Mouse (Mus musculus) heart, embryonic 10.5 days (tissue): ENCODE data around the gene Supt6. TPM values are rescaled to one million over a fixed set of nuclear protein-coding genes. Genes with fewer than 3 reads are reported as not detected.

Source experiments
- DNase-seq: peaks from one replicate; pipeline ENCODE4 v3.0.0-alpha.2; 2017; ENCODE audit warnings: low spot score
- H3K27ac ChIP-seq: fragments of 300-500 bp; sonication (generic); 2 replicates; pipeline ENCODE4 v1.5.1; 2016; ENCODE audit warnings: mild to moderate bottlenecking
- H3K27me3 ChIP-seq: fragments of 300-500 bp; sonication (generic); 2 replicates; pipeline ENCODE4 v1.6.1; 2016; ENCODE audit warnings: mild to moderate bottlenecking; ENCODE audit not compliant: poor library complexity, insufficient read depth, severe bottlenecking
- H3K36me3 ChIP-seq: fragments of 300-500 bp; sonication (generic); 2 replicates; pipeline ENCODE4 v1.6.1; 2016; ENCODE audit warnings: mild to moderate bottlenecking, moderate library complexity
- H3K4me1 ChIP-seq: fragments of 300-500 bp; sonication (generic); 2 replicates; pipeline ENCODE4 v1.6.1; 2016; ENCODE audit warnings: mild to moderate bottlenecking
- H3K4me3 ChIP-seq: fragments of 300-500 bp; sonication (generic); 2 replicates; pipeline ENCODE4 v1.5.1; 2016; ENCODE audit warnings: mild to moderate bottlenecking, moderate library complexity
- H3K9me3 ChIP-seq: fragments of 300-500 bp; sonication (generic); 2 replicates; pipeline ENCODE4 v1.6.1; 2016; ENCODE audit warnings: mild to moderate bottlenecking, moderate library complexity
- WGBS: fragments of 180-500 bp; shearing (Covaris S2); methylation state at CpG from one replicate; pipeline ENCODE4 v1.1.7; 2016; 5-methylcytosine and 5-hydroxymethylcytosine counted together
- polyA plus RNA-seq: library from polyadenylated mRNA; unstranded; fragments of >200 nt; fragmentation: Nextera tagmentation; extraction: Ambion mirVana; gene quantifications from 2 replicates; pipeline ENCODE4 v1.2.1, GENCODE M21; 2016

Supt6 gene
- polyA plus RNA-seq, 1 experiment from 2014 or later: 29.1 TPM

GRCm38 (mm10) chr11:78210615-78211014 is 35.2 kb downstream of the Supt6 start:
- Histone ChIP-seq H3K4me3 (no peak overlapping the region), H3K27me3 (no peaks in the 10 kb centered on the region), H3K4me1 (no peaks in the 10 kb centered on the region; the same call in 1 of the 2 replicates), H3K36me3 (peaks cover 100% of the 10 kb centered on the region), H3K27ac (no peak overlapping the region), H3K9me3 (no peaks in the 10 kb centered on the region)
- no peak for DNase-seq
- 76% methylated on average over 7 of the region's 7 CpGs for WGBS

GRCm38 (mm10) chr11:78209886-78210285 is 35.9 kb downstream of the Supt6 start:
- WGBS: 85% methylated on average over 6 of the region's 6 CpGs
- no peaks in the 10 kb centered on the region for H3K27me3 ChIP-seq

GRCm38 (mm10) chr11:78207190-78207589 is 38.6 kb downstream of the Supt6 start:
- Histone ChIP-seq H3K4me1 (no peaks in the 10 kb centered on the region; the same call in 1 of the 2 replicates), H3K27ac (no peak overlapping the region), H3K27me3 (no peaks in the 10 kb centered on the region), H3K9me3 (no peaks in the 10 kb centered on the region), H3K4me3 (no peak overlapping the region), H3K36me3 (peaks cover 95% of the 10 kb centered on the region)
- no peak for DNase-seq
- WGBS: 93% methylated on average over 7 of the region's 7 CpGs

More at GRCm38 (mm10) chr11:78209886-78210285, 35.9 kb downstream of the Supt6 start:
- no peak overlapping the region for H3K4me3 ChIP-seq
- no peak for DNase-seq
- no peaks in the 10 kb centered on the region; the same call in 1 of the 2 replicates for H3K4me1 ChIP-seq
- H3K27ac ChIP-seq: no peak overlapping the region
- no peaks in the 10 kb centered on the region for H3K9me3 ChIP-seq
- peaks cover 100% of the 10 kb centered on the region for H3K36me3 ChIP-seq

- H3K9me3 ChIP-seq: no peaks in the 10 kb centered on the region
- no peak for DNase-seq
- H3K27ac ChIP-seq: no peak overlapping the region
- H3K27me3 ChIP-seq: no peaks in the 10 kb centered on the region
- H3K4me1 ChIP-seq: no peaks in the 10 kb centered on the region; the same call in 1 of the 2 replicates
- peaks cover 79% of the 10 kb centered on the region for H3K36me3 ChIP-seq
- WGBS: 85% methylated on average over 13 of the region's 13 CpGs
- H3K4me3 ChIP-seq: no peak overlapping the region
Measured at GRCm38 (mm10) chr11:78205361-78206206, 40.2 kb downstream of the Supt6 start.

- Histone ChIP-seq H3K9me3 (no peaks in the 10 kb centered on the region), H3K36me3 (peaks cover 66% of the 10 kb centered on the region), H3K27me3 (no peaks in the 10 kb centered on the region), H3K4me1 (no peaks in the 10 kb centered on the region; the same call in 1 of the 2 replicates), H3K4me3 (no peak overlapping the region), H3K27ac (no peak overlapping the region)
- DNase-seq: no peak
- 85% methylated on average over 6 of the region's 6 CpGs for WGBS
Measured at GRCm38 (mm10) chr11:78204287-78204686, 41.5 kb downstream of the Supt6 start.

- DNase-seq: no peak
- WGBS: 96% methylated on average over 3 of the region's 3 CpGs
Measured at GRCm38 (mm10) chr11:78202372-78202771, 43.4 kb downstream of the Supt6 start.

GRCm38 (mm10) chr11:78195101-78195863 is 50.5 kb downstream of the Supt6 start:
- H3K4me1 ChIP-seq: peaks cover 20% of the 10 kb centered on the region
- no peak for DNase-seq
- no peaks in the 10 kb centered on the region for H3K27me3 ChIP-seq
- H3K9me3 ChIP-seq: no peaks in the 10 kb centered on the region
- WGBS: 49% methylated on average over 22 of the region's 23 CpGs
- peaks cover 28% of the 10 kb centered on the region for H3K36me3 ChIP-seq
- peak overlapping the region; percentile 59 for H3K4me3 ChIP-seq
- peak overlapping the region; percentile 85 for H3K27ac ChIP-seq

More at GRCm38 (mm10) chr11:78202372-78202771, 43.4 kb downstream of the Supt6 start:
- Histone ChIP-seq H3K27me3 (no peaks in the 10 kb centered on the region), H3K27ac (no peak overlapping the region), H3K4me3 (no peak overlapping the region), H3K4me1 (no peaks in the 10 kb centered on the region; the same call in 1 of the 2 replicates), H3K36me3 (peaks cover 47% of the 10 kb centered on the region), H3K9me3 (no peaks in the 10 kb centered on the region)

GRCm38 (mm10) chr11:78194411-78195100 is 51.2 kb downstream of the Supt6 start:
- peaks cover 26% of the 10 kb centered on the region for H3K4me1 ChIP-seq
- H3K4me3 ChIP-seq: peak overlapping the region; percentile 59
- peaks cover 29% of the 10 kb centered on the region for H3K36me3 ChIP-seq
- WGBS: 3% methylated on average over 30 of the region's 30 CpGs
- peak overlapping the region; percentile 85 for H3K27ac ChIP-seq
- H3K9me3 ChIP-seq: no peaks in the 10 kb centered on the region
- H3K27me3 ChIP-seq: no peaks in the 10 kb centered on the region
- peak; percentile 93 for DNase-seq

- H3K27me3 ChIP-seq: no peaks in the 10 kb centered on the region
- H3K4me3 ChIP-seq: peak within 1 kb of the TSS; percentile 59
- H3K27ac ChIP-seq: peak within 1 kb of the TSS; percentile 85
- DNase-seq: no peak
- peaks cover 29% of the 10 kb centered on the region for H3K36me3 ChIP-seq
- H3K4me1 ChIP-seq: peaks cover 39% of the 10 kb centered on the region
- WGBS: 74% methylated on average over 1 of the region's 1 CpGs
- H3K9me3 ChIP-seq: no peaks in the 10 kb centered on the region
Measured at GRCm38 (mm10) chr11:78193113-78193512, 52.7 kb downstream of the Supt6 start, which contains the start of gene Proca1. TSS of gene Proca1 (plus strand) at chr11:78193392.

GRCm38 (mm10) chr11:78190041-78190440 is 55.7 kb downstream of the Supt6 start:
- H3K36me3 ChIP-seq: peaks cover 29% of the 10 kb centered on the region
- 72% methylated on average over 6 of the region's 6 CpGs for WGBS
- H3K4me1 ChIP-seq: peaks cover 32% of the 10 kb centered on the region
- peak overlapping the region; percentile 99 for H3K27ac ChIP-seq
- peak overlapping the region; percentile 87 for H3K4me3 ChIP-seq
- H3K27me3 ChIP-seq: no peaks in the 10 kb centered on the region
- no peak for DNase-seq
- H3K9me3 ChIP-seq: no peaks in the 10 kb centered on the region

GRCm38 (mm10) chr11:78189234-78190040 is 56.4 kb downstream of the Supt6 start:
- Histone ChIP-seq H3K36me3 (peaks cover 29% of the 10 kb centered on the region), H3K4me3 (peak overlapping the region; percentile 87), H3K27ac (peak overlapping the region; percentile 99), H3K9me3 (no peaks in the 10 kb centered on the region), H3K27me3 (no peaks in the 10 kb centered on the region), H3K4me1 (peaks cover 26% of the 10 kb centered on the region)
- DNase-seq: peak; percentile 91
- WGBS: under 1% methylated on average over 42 of the region's 42 CpGs
